Mouse (Mus musculus) forebrain, embryonic 11.5 days (tissue): Measurements from ENCODE around the gene Ruvbl1. TPM values are rescaled to one million over a fixed set of nuclear protein-coding genes. Genes with fewer than 3 reads are reported as not detected.

ENCODE experiments used
- ATAC-seq: fragments of 200-750 bp; cut with Nextera tagmentation; replicated peaks from 2 replicates; pipeline ENCODE4 v1.8.0; 2017; ENCODE audit warnings: moderate TSS enrichment; ENCODE audit not compliant: low FRiP score
- DNase-seq: peaks from one replicate; pipeline ENCODE4 v3.0.0-alpha.2; 2017; ENCODE audit warnings: low spot score
- H3K27ac ChIP-seq: fragments of 300-500 bp; sonication (generic); 2 replicates; pipeline ENCODE4 v1.5.1; 2014; ENCODE audit warnings: low read depth, low read length
- H3K27me3 ChIP-seq: fragments of 300-500 bp; sonication (generic); 2 replicates; pipeline ENCODE4 v1.6.1; 2014; ENCODE audit warnings: mild to moderate bottlenecking, low read length, mixed read lengths; ENCODE audit not compliant: control insufficient read depth, insufficient read depth
- H3K36me3 ChIP-seq: fragments of 300-500 bp; sonication (generic); 2 replicates; pipeline ENCODE4 v1.6.1; 2014; ENCODE audit warnings: mild to moderate bottlenecking, low read length, moderate library complexity, mixed read lengths; ENCODE audit not compliant: control insufficient read depth, insufficient read depth
- H3K4me1 ChIP-seq: fragments of 300-500 bp; sonication (generic); replicated peaks from 2 replicates; pipeline ENCODE4 v1.6.1; 2014; ENCODE audit warnings: low read length, mixed read lengths; ENCODE audit not compliant: control insufficient read depth, insufficient read depth
- H3K4me2 ChIP-seq: fragments of 300-500 bp; sonication (generic); 2 replicates; pipeline ENCODE4 v1.6.1; 2014; ENCODE audit warnings: low read depth, mild to moderate bottlenecking, low read length, moderate library complexity, mixed read lengths; ENCODE audit not compliant: severe bottlenecking
- H3K4me3 ChIP-seq: fragments of 300-500 bp; sonication (generic); 2 replicates; pipeline ENCODE4 v1.5.1; 2014; ENCODE audit warnings: low read depth, low read length
- H3K9ac ChIP-seq: fragments of 300-500 bp; sonication (generic); 2 replicates; pipeline ENCODE4 v1.6.1; 2014; ENCODE audit warnings: low read length
- H3K9me3 ChIP-seq: fragments of 300-500 bp; sonication (generic); 2 replicates; pipeline ENCODE4 v1.6.1; 2016; ENCODE audit warnings: low read length, mixed read lengths; ENCODE audit not compliant: control insufficient read depth
- WGBS: fragments of 180-500 bp; shearing (Covaris S2); extraction: QIAGEN DNeasy Blood & Tissue Kit; methylation state at CpG from one replicate; pipeline ENCODE4 v1.1.7; 2014; 5-methylcytosine and 5-hydroxymethylcytosine counted together
- polyA plus RNA-seq: library from polyadenylated mRNA; unstranded; fragments of >200 nt; fragmentation: Nextera tagmentation; extraction: Ambion mirVana; gene quantifications from 2 replicates; pipeline ENCODE4 v1.2.1, GENCODE M21; 2014

The Ruvbl1 gene
- polyA plus RNA-seq, 1 experiment from 2014 or later: 166 TPM

- peak within 1 kb of the TSS; percentile 70 for H3K27ac ChIP-seq
- peaks cover 12% of the 10 kb centered on the region; the same call in 1 of the 2 replicates for H3K4me1 ChIP-seq
- peak within 1 kb of the TSS; percentile 84 for H3K4me2 ChIP-seq
- H3K4me3 ChIP-seq: peak within 1 kb of the TSS; percentile 76
- no peaks in the 10 kb centered on the region for H3K9me3 ChIP-seq
- H3K36me3 ChIP-seq: peaks cover 5% of the 10 kb centered on the region; the same call in 1 of the 2 replicates
- under 1% methylated on average over 65 of the region's 80 CpGs for WGBS
- H3K9ac ChIP-seq: peak within 1 kb of the TSS; percentile 88
- no peaks in the 10 kb centered on the region for H3K27me3 ChIP-seq
- DNase-seq (peak; percentile 96), ATAC-seq (peak; percentile 97)
Observed at GRCm38 (mm10) chr6:88518404-88519263, 53.4 kb downstream of the Ruvbl1 start, which contains the start of gene Sec61a1. Gene Sec61a1, minus strand, starts transcription at chr6:88518905.

GRCm38 (mm10) chr6:88521821-88522220 lies 56.6 kb downstream of the Ruvbl1 start:
- DNase-seq: peak; percentile 44
- WGBS: 86% methylated on average over 7 of the region's 7 CpGs

GRCm38 (mm10) chr6:88522606-88523005 lies 57.4 kb downstream of the Ruvbl1 start:
- no peak overlapping the region for H3K9ac ChIP-seq
- no peaks in the 10 kb centered on the region for H3K27me3 ChIP-seq
- ATAC-seq (no peak), DNase-seq (no peak)
- H3K27ac ChIP-seq: no peak overlapping the region
- H3K4me3 ChIP-seq: no peak overlapping the region
- no peaks in the 10 kb centered on the region for H3K36me3 ChIP-seq
- H3K9me3 ChIP-seq: no peaks in the 10 kb centered on the region
- H3K4me2 ChIP-seq: no peak overlapping the region
- peaks cover 7% of the 10 kb centered on the region; the same call in 1 of the 2 replicates for H3K4me1 ChIP-seq
- 72% methylated on average over 3 of the region's 3 CpGs for WGBS

More at GRCm38 (mm10) chr6:88521821-88522220, 56.6 kb downstream of the Ruvbl1 start:
- H3K4me2 ChIP-seq: no peak overlapping the region
- H3K9ac ChIP-seq: no peak overlapping the region
- no peaks in the 10 kb centered on the region for H3K27me3 ChIP-seq
- no peak overlapping the region for H3K4me3 ChIP-seq
- H3K36me3 ChIP-seq: no peaks in the 10 kb centered on the region
- H3K27ac ChIP-seq: no peak overlapping the region
- no peaks in the 10 kb centered on the region for H3K9me3 ChIP-seq
- no peak for ATAC-seq
- peaks cover 12% of the 10 kb centered on the region; the same call in 1 of the 2 replicates for H3K4me1 ChIP-seq

GRCm38 (mm10) chr6:88523043-88523442 lies 57.8 kb downstream of the Ruvbl1 start:
- WGBS: 70% methylated on average over 3 of the region's 3 CpGs
- Histone ChIP-seq H3K4me1 (peaks cover 3% of the 10 kb centered on the region; the same call in 1 of the 2 replicates), H3K27ac (no peak overlapping the region), H3K27me3 (no peaks in the 10 kb centered on the region), H3K4me2 (no peak overlapping the region), H3K9me3 (no peaks in the 10 kb centered on the region), H3K36me3 (no peaks in the 10 kb centered on the region), H3K4me3 (no peak overlapping the region), H3K9ac (no peak overlapping the region)
- no peak for DNase-seq
- ATAC-seq: no peak

GRCm38 (mm10) chr6:88523451-88523850 lies 58.2 kb downstream of the Ruvbl1 start:
- Histone ChIP-seq H3K36me3 (no peaks in the 10 kb centered on the region), H3K4me1 (0 out of 2 replicates have a peak, but pooled peaks cover 3% of the 10 kb centered on the region), H3K4me2 (no peak overlapping the region), H3K27ac (no peak overlapping the region), H3K9ac (no peak overlapping the region), H3K27me3 (no peaks in the 10 kb centered on the region), H3K4me3 (no peak overlapping the region), H3K9me3 (no peaks in the 10 kb centered on the region)
- no peak for ATAC-seq
- DNase-seq: peak; percentile 33
- 92% methylated on average over 3 of the region's 3 CpGs for WGBS

- Histone ChIP-seq H3K4me3 (no peak overlapping the region), H3K36me3 (no peaks in the 10 kb centered on the region), H3K4me2 (no peak overlapping the region), H3K4me1 (0 out of 2 replicates have a peak, but pooled peaks cover 3% of the 10 kb centered on the region), H3K27ac (no peak overlapping the region), H3K27me3 (no peaks in the 10 kb centered on the region), H3K9me3 (no peaks in the 10 kb centered on the region), H3K9ac (no peak overlapping the region)
- DNase-seq (peak; percentile 25), ATAC-seq (no peak)
- WGBS: 92% methylated on average over 4 of the region's 4 CpGs
Observed at GRCm38 (mm10) chr6:88524056-88524455, 58.8 kb downstream of the Ruvbl1 start.

GRCm38 (mm10) chr6:88530306-88530705 lies 65.1 kb downstream of the Ruvbl1 start:
- Histone ChIP-seq H3K4me1 (no peaks in the 10 kb centered on the region), H3K9me3 (no peaks in the 10 kb centered on the region), H3K27ac (no peak overlapping the region), H3K9ac (no peak overlapping the region), H3K27me3 (no peaks in the 10 kb centered on the region), H3K4me3 (no peak overlapping the region), H3K36me3 (no peaks in the 10 kb centered on the region), H3K4me2 (no peak overlapping the region)
- ATAC-seq (no peak), DNase-seq (peak; percentile 22)

- H3K36me3 ChIP-seq: no peaks in the 10 kb centered on the region
- DNase-seq (no peak), ATAC-seq (no peak)
- H3K9ac ChIP-seq: no peak overlapping the region
- WGBS: 81% methylated on average over 2 of the region's 2 CpGs
- H3K4me2 ChIP-seq: no peak overlapping the region
- no peaks in the 10 kb centered on the region for H3K27me3 ChIP-seq
- H3K9me3 ChIP-seq: no peaks in the 10 kb centered on the region
- no peak overlapping the region for H3K27ac ChIP-seq
- H3K4me3 ChIP-seq: no peak overlapping the region
- peaks cover 2% of the 10 kb centered on the region for H3K4me1 ChIP-seq
Observed at GRCm38 (mm10) chr6:88540093-88540755, 75.0 kb downstream of the Ruvbl1 start.
